Mouse (Mus musculus) neutrophil, adult 5-6 weeks (primary cell): ENCODE results near the gene Zfp747. TPM values are rescaled to one million over a fixed set of nuclear protein-coding genes. Genes with fewer than 3 reads are reported as not detected.
"Not testable (repeated sequence)": the region's sequence is repeated elsewhere in the genome, so short reads cannot be mapped to it uniquely, and the experiment has no call there.

Experiments
- ATAC-seq: fragments of 151-379, 151-347 bp; 2 replicates; pipeline ENCODE4 v1.8.0; 2017; ENCODE audit warnings: mild to moderate bottlenecking, moderate TSS enrichment; ENCODE audit not compliant: insufficient number of reproducible peaks, poor library complexity, low FRiP score, severe bottlenecking; ENCODE audit errors: extremely low read depth
- total RNA-seq: library from RNA; stranded (forward); fragments of 200-1000 nt; gene quantifications from 2 replicates; pipeline ENCODE4 v1.2.3, GENCODE M21; 2017

Gene Zfp747
- total RNA-seq, 1 experiment from 2014 or later, result 24.2 TPM

GRCm38 (mm10) chr7:127385560-127385959 lies 9.7 kb upstream of the Zfp747 start:
- not testable (repeated sequence) for ATAC-seq

- no peak for ATAC-seq
Measured at GRCm38 (mm10) chr7:127378310-127378921, 2.6 kb upstream of the Zfp747 start.

GRCm38 (mm10) chr7:127371870-127372269 lies 4.0 kb downstream of the Zfp747 start:
- ATAC-seq, result not testable (repeated sequence)

- no peak for ATAC-seq
Measured at GRCm38 (mm10) chr7:127371213-127371612, 4.6 kb downstream of the Zfp747 start.

GRCm38 (mm10) chr7:127366249-127366648 lies 9.6 kb downstream of the Zfp747 start:
- no peak for ATAC-seq

- ATAC-seq, result no peak
Measured at GRCm38 (mm10) chr7:127364166-127364565, 11.7 kb downstream of the Zfp747 start.

- no peak for ATAC-seq
Measured at GRCm38 (mm10) chr7:127363475-127363921, 12.4 kb downstream of the Zfp747 start.

- peak; percentile 71; the same call in 1 of the 2 replicates for ATAC-seq
Measured at GRCm38 (mm10) chr7:127362418-127362817, 13.4 kb downstream of the Zfp747 start.

- ATAC-seq, result no peak
Measured at GRCm38 (mm10) chr7:127361449-127361848, 14.4 kb downstream of the Zfp747 start.

- ATAC-seq, result no peak
Measured at GRCm38 (mm10) chr7:127360265-127360664, 15.6 kb downstream of the Zfp747 start.

GRCm38 (mm10) chr7:127358472-127358871 lies 17.4 kb downstream of the Zfp747 start:
- ATAC-seq, result no peak

- no peak for ATAC-seq
Measured at GRCm38 (mm10) chr7:127357871-127358270, 18.0 kb downstream of the Zfp747 start.

- no peak for ATAC-seq
Measured at GRCm38 (mm10) chr7:127355796-127356195, 20.1 kb downstream of the Zfp747 start.

- no peak for ATAC-seq
Measured at GRCm38 (mm10) chr7:127351230-127352004, 24.4 kb downstream of the Zfp747 start.

GRCm38 (mm10) chr7:127346676-127347075 lies 29.2 kb downstream of the Zfp747 start:
- ATAC-seq, result no peak

- peak; percentile 66 for ATAC-seq
Measured at GRCm38 (mm10) chr7:127345512-127346325, 30.1 kb downstream of the Zfp747 start, which contains the start of gene Zfp768. Gene Zfp768, minus strand, starts transcription at chr7:127345589.

GRCm38 (mm10) chr7:127345092-127345491 lies 30.8 kb downstream of the Zfp747 start:
- ATAC-seq, result peak; percentile 8; the same call in 1 of the 2 replicates

GRCm38 (mm10) chr7:127344371-127344770 lies 31.5 kb downstream of the Zfp747 start:
- ATAC-seq, result no peak

GRCm38 (mm10) chr7:127343351-127344019 lies 32.4 kb downstream of the Zfp747 start:
- no peak for ATAC-seq
